Mouse (Mus musculus) adrenal gland, adult 18-20 months (tissue): ENCODE data around the gene Unc13a. TPM values are rescaled to one million over a fixed set of nuclear protein-coding genes. Genes with fewer than 3 reads are reported as not detected.
A peak's percentile ranks its signal among the peaks of the same experiment; 100 is the strongest.

Source experiments
- DNase-seq, 2 experiments: peaks; one replicate each; pipeline ENCODE4 v3.0.0; 2021 to 2022; ENCODE audit warnings: low spot score in 2 of 2
- total RNA-seq, 2 experiments: library from RNA; stranded (reverse); gene quantifications; 1 replicate in 1 of 2; 2 replicates in 1 of 2; pipeline ENCODE4 v1.2.3; 2021

Unc13a gene
- total RNA-seq, 2 experiments from 2014 or later = 5.9 to 7.9 TPM

DNA sequence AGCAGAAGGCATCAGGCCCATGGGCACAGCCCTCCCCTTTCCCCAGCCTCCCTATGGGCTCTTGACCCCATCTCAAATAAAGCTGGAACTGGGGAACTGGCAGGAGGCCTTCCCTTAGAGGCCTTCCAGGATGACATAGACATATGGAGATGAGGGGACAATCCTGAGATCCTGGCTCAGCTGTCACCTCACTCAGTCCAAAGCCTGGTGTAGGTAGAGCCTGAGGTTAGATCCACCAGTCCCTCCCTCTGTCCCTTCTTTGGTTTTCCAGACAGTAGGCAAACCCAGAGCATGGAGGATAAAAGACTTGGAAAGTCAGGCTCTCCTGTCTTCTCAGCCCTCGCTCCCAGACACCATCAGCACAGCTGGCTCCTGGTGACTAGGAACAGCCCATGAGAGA lies 4.7 kb downstream of the Unc13a start:
- DNase-seq = no peak

DNA sequence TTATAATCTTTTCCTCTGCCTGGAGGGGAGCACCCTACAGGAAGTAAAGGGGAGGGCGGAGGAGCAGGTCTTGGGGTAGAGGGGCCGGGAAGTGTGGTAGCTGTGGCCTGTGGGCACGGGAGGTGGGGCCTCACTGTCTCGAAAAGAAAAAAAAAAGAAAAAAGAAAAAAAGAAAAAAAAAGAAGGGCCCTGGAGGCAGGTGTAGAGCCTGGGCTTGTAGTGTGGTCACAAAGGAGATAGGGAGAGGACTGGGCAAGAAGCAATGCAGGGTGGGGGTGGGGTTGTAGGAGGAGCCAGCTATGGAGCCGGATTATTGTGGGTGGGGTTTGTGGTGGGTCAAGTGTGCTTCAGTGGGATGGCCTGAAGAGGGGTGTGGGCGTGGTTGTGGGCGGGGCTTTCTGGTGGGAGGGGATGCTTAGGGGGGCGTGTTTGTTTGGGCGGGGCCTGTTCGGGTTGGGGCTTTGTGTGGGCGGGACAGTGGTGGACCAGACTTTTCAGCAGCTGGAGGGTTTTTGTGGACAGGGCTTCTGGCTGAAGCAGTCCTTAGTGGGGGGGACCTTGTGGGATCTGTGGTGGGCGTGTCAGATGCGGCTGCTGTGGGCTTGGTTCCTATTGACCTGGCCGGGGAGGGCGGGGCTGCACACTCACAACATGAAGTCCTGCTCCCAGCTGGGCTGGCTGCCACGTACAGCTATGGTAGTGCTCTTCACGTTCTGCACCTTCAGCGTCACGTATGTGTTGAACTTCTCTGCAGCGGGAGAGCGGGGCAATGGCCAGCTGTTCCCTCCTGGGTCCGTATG lies 6.0 kb downstream of the Unc13a start:
- no peak for DNase-seq

DNA sequence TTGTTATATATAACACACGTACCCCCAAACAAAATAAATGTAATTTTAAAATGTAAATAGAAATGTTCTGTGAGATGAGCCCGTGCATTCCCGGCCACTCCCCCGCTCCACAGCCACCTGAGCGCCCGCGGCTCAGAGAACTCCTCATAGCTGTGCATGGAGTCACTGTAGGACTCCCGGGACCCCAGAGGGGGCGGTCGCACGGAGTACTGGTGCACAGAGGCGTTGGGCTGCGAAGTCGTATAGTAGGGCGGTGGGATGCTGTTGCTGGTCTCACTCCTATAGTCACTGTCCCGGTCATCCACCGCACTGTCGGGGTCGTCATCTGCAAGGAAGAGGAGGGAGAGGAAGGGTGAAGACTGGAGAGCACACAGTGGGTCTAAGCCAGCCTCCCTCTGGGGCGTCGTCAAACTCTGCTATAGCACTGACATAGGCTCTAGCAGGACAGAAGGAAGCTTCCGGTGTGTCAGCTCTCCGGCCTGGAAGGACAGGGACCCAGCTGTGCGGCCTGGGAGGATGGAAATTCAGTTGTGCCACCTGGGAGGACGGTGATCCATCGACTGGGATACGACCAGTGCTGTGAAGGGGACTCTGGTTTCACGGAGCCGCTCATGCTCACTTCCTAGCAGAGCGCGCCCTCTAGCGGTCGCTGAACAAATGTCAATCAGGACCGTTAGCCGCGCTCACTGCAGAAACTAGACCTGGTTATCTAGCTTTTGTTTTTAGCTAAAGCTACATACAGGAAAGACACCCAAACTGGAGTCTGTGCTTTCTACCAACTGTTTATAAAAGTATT lies 11.0 kb downstream of the Unc13a start:
- DNase-seq = peak; percentile 85 to 89

DNA sequence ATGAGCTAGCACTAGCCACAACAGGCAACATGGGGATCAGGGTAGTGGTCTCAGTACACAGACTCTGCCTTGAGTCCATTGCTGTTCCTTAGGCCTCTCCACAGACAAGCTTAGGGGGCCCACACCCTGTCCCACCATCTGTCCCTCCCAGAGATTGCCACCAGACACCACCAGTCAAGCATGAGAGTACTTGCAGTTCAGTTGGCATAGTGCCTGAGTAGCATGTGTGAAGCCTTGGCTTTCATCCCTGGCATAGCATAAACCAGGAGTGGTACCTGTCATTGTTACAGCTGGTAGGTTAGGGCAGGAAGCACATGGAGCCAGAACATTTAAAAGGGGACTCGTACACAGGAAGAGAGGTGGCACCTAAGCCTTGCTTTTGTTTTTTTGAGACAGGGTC lies 11.8 kb downstream of the Unc13a start:
- DNase-seq = no peak

DNA sequence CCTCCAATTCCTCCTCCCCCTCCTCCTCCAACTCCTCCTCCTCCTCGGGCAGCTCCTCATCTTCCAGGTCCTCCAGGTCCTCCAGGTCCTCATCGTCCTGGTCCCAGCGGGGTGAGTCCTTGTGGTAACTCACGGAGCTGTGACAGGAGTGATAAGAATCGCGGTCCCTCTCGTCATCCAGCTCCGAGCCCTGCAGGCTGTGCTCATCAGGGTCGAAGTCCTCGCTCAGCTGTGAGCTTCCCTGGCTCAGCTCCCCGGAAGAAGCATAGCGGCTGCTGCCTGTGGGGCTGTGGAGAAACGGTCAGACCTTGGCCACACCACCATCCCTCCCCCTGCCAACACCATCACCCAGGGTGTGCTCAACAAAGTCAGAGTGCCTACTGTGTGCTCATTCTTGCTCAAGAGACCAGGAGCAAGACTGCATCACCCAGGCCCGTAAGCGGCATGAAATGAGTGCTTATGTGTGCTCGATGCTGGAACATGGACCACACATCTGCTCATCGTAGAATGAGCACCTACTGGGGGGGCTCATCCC lies 13.0 kb downstream of the Unc13a start:
- DNase-seq = no peak

DNA sequence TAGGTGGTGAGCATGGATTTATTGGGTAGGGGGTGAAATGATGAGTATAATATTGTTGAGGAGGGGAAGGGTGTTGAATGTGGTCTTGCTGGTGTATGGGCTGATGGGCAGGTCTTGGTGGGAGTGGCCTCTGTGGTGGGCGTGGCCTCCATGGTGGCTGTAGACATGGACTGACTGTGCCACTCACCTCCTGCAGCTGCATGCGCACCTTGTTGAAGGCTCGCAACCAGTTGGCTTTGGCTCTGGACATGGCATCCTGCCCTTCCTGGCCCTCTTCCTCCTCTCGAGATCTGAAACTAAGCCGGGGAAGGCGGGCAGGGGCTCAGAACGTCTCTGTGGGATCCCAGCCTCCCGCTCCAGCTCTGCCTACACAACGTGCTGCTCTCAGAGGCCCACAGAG lies 13.7 kb downstream of the Unc13a start:
- no peak for DNase-seq

DNA sequence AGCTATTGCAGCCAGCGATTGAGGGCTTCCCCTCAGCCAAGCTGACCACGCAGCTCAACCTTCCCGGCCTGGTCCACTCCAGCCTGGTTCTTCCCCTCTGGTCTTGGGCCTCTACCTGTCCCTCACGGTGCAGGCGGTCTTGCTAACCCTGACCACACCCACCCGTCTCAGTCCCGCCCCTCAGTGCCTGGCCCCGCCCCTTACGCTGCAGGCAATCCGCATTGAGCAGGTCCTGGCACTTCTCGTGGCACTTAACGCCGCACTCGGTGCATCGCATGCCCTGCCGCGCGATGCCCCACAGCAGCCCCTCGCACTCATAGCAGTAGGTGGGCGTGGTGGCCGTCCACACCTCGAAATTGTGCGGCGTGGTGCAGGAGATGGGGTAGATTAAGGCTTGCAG lies 17.0 kb downstream of the Unc13a start:
- no peak for DNase-seq

DNA sequence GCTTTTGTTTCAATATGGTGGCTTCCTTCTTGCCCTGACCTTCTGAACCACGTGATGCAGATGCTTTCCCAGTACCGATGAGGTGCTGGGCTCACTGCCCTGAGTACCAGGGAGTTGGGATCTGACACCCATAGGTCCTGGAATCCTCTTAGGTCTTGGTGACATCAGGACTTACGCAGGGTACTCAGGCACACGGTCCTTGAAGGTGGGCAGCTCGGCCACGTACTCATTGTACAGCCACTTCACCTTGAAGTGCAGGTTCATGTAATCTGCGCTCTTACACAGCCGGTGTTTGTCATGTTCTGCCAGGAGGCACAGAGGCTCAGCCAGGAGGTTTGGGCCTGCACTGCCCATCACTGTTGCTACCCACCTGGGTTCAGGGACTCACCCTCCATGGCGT lies 26.0 kb downstream of the Unc13a start:
- no peak for DNase-seq

DNA sequence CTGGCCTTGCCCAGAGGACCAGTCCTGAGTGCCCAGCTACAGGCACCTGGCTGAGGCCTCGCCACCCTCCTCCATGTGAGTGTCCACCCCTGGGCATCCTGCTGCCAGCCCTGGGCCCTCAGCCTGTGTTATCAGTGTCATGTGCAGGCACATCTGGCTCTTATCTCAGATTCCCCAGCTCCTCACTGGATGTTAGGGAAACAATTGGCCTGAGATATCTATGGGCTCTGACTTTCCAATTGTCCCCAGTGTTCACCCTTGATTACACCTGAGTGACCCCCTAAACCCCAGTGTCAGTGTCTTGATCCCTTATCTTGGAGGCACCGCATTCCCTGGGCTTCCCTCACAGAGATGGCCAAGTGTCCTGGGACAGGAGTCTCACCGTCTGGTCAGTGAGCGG lies 32.2 kb downstream of the Unc13a start:
- no peak for DNase-seq

DNA sequence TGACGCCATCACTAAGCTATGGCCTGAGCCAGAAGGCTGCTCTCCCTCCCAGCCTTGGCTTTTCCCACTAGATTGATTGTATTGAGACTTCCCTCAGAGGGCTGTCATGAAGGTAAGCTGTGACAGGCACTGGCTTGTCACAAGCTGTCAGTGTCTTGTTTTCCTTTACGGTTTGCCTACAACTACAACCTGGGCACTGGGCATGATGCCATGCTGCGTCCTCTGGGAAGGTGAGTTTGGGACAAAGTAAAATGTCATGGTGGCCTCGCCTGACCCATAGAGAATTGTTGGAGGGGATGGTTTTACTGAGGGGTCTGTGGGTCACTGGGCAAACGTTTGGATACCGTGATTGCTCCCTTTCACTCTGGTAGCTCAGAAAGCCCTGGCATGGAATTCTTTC lies 33.2 kb downstream of the Unc13a start:
- DNase-seq = no peak

DNA sequence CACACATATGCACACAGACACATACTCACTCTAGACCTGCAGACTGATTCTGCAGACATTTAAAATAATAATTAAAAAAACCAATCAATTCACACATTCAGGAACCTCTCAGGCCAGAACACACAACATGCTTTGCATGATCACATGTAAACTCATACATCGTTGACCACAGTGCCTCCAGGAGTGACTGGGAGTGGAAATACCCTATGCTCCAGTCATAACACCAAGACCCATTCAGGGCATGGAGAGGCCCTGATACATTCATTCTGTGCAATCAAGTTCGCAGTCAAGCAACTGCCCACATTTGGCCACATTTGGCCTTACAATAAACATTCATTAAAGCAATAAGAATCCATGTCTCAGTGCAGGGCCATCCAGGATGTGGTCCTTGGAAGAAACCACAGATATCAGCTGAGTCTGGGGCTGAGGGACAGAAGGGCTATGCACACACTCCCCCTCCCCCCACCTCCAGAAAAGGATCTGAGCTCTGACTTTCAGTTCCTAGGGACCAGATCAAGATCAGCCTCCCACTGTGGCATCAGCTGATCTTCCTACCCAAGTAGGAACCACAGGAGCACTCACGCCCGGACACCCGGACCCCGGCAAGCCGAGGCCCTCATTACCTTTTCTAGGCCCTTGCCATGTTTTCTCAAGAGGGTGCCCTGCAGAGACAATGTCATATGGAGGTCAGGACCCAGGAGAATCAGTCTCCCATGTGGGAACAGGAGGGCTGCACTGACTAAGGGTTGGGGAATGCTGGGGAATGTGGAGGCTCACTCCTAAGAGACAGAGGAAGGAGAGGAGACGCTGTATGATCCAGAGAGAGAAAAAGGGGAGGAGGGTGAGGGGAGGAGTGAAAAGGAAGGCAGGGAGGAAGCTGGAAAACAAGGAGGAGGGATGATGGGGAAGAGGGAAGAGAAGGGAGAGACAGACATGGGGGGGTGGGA lies 34.1 kb downstream of the Unc13a start:
- no peak for DNase-seq

DNA sequence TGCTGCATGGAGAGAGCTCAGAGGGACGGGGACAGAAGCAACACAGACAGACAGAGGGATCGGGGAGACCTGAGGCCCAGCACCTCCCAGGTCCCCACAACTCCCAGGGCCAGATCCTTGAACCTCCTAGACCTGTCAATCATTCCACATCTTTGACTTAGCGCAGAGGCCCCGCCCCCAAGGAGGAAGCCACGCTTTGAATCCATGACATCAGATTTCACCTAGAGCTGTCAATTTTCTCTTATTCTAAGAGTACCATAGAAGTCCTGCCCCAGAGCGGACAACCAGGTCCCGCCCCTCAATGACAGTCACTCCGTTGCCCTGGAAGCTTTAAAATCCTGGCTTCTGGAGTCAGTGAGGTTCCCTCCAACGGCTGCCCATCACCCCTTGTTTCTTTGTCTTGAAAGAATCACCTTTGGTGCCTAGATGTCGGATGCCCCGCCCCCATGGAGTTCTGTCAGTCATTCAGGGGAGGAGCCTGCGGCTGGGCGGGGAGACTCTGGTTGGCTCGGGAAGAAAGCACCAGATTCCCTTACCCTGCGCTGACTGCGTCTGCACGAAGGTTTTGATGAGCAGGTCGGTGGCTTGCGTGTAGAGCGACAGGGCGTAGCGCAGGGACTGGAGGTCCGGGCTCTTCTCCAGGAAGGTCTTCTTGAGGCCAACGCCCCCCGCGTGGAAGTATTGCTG lies 37.4 kb downstream of the Unc13a start:
- peak; percentile 63 for DNase-seq

DNA sequence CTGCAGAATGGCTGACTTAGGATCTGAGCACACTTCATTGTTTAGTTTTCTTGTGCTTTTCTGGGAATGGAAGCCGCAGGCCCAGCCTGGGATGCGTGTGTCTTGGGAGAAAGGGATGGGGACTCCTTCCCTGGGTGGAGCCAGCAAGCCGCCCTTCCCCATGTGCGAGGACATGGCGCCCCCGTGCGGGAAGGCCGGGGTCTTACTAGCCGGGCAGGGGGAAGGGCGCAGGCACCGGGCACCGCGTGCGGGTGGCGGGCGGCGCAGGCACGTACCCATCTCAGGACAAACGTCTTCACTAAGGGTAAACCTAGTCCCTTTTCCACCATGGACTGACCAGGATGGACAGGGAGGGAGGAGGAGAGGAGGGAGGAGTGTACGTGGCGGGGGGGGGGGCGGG lies 38.4 kb downstream of the Unc13a start:
- peak; percentile 74 to 82 for DNase-seq

DNA sequence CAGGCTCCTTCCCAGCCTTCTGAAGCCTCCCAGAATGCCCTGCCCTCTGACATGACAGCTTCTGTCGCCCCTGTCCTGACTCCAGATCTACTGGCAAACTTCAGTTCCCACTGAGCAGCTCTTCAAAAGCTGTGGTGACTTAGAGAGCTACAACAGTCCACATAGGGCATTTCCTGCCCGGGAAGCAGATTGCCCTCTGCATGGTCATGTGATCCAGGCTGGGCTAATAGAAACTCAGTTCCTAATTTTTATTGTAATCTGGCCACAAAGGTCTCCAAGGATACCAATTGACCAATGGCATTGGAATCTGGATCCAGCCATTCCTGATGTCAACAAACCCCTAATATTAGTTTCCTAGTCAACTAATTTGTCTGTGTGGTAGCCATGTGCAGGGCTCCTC lies 39.7 kb downstream of the Unc13a start:
- no peak for DNase-seq

DNA sequence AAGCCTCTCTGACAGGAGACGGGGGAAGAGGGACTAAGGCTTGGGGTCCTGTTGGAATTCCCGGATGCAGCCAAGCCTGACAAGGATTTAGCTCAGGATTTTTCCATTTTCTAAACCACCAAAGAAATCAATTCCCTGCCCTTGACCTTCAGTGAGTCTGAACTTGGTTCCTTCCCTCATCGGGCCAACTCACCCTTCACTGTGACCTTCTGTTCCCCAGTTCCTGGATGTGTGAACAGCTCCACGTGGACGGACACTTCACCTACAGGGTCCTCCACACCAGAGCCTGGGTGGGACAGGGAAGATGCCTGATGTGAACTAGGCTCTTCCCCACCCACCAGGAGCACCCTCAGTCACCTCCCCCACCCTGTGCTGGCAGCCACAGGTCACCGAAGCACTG lies 40.8 kb downstream of the Unc13a start:
- no peak for DNase-seq

DNA sequence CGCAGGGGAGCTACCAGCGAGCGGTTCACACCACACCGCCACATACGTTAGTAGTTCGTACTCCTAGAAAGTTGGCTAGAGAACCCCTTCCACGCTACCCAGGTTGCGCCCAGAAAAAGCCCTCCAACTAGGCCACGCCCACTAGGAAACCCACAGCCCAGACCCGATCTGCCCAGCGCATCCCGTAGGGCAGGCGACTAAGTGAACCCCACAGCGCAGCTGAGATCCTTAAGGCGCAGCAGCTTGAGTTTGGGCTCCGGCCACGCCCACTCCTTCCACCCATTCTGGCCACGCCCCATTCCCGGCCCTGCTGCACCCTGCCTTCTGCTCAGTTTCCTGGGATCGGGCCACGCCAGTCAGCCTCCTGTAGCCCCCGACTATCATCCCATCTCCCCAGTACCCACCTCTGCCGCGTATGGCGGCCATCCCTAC lies 41.8 kb downstream of the Unc13a start:
- peak; percentile 65 for DNase-seq

DNA sequence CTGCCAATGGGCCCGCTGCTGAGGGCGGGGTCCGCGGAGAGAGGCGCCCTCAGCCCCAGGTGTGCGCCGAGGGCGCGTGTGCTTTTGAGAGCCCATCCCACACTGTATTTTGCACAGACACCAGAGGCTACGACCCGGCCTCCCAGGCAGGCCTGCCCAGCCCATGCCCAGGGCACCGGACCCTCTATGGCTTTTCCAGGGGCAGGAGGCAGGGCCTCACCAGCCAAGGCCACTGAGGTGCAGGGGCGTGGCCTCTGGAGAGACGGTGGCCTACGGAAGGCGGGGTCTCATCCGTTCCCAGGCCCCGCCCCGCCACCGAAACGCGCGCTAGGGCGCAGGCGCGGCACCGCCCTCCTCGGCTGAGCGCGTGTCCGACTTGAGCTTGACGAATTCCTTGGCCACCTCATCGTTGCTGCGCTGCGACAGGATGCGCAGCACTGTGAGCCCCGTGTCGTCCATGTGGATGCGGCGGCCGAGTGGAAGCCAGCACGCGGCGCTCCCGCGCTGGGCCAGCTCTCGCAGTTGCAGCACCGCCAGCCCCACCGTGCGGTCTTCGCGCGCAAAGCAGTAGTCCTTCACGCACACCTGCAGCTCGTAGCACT lies 42.4 kb downstream of the Unc13a start:
- peak; percentile 98 to 99 for DNase-seq

DNA sequence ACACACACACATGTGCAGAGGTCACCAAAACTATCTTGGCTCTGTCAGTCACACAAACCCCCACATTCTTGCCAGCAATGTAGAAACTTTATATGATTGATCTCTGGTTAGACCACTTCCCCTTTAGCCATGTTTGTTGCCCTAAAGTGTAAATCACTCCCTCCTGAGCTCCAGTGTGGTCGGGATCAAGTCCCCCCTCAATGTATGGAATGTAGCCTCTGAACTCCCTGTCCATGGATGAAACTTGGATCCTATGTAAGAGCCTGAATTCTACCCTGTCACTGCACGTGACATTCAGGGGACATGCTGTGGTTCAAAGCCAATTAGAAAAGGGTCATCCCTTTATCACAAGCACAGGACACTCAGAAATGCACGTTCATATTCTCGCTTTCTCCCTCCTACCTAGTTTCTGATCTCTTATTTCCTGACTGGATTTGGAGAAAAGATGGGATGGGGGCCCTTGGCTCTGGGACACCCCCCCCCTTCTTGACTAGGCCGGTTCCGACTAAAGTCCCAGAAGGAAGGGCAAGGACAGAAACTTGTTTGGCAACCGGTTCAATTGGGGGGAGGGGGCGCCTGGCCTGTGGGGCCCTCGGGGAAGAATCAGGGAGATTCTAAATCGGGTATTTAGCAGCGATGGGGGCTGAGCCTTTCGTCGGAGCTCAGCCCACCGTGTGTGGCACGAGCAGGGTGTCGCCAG lies 43.0 kb downstream of the Unc13a start:
- no peak for DNase-seq
